Mouse (Mus musculus) embryonic facial prominence, embryonic 11.5 days (tissue): Measurements from ENCODE around the gene Lin7b. TPM values are rescaled to one million over a fixed set of nuclear protein-coding genes. Genes with fewer than 3 reads are reported as not detected.
A peak's percentile ranks its signal among the peaks of the same experiment; 100 is the strongest.

Experiments used
- ATAC-seq: fragments of 200-750 bp; cut with Nextera tagmentation; replicated peaks from 2 replicates; pipeline ENCODE4 v1.8.0; 2017; ENCODE audit warnings: low read depth; ENCODE audit not compliant: insufficient number of reproducible peaks, low FRiP score, low TSS enrichment
- DNase-seq: peaks from one replicate; pipeline ENCODE4 v3.0.0-alpha.2; 2015; ENCODE audit warnings: low spot score
- H3K27ac ChIP-seq: fragments of 300-500 bp; sonication (generic); replicated peaks from 2 replicates; pipeline ENCODE4 v1.5.1; 2014; ENCODE audit warnings: mild to moderate bottlenecking, low read depth, low read length, control low read depth
- H3K27me3 ChIP-seq: fragments of 300-500 bp; sonication (generic); 2 replicates; pipeline ENCODE4 v1.6.1; 2014; ENCODE audit warnings: mild to moderate bottlenecking, low read length, moderate library complexity, mixed read lengths; ENCODE audit not compliant: control insufficient read depth, insufficient read depth
- H3K36me3 ChIP-seq: fragments of 300-500 bp; sonication (generic); replicated peaks from 2 replicates; pipeline ENCODE4 v1.6.1; 2014; ENCODE audit warnings: low read depth, mild to moderate bottlenecking, low read length, moderate library complexity, mixed read lengths; ENCODE audit not compliant: control insufficient read depth, insufficient read depth
- H3K4me1 ChIP-seq: fragments of 300-500 bp; sonication (generic); 2 replicates; pipeline ENCODE4 v1.6.1; 2014; ENCODE audit warnings: low read length, mixed read lengths; ENCODE audit not compliant: control insufficient read depth, insufficient read depth
- H3K4me2 ChIP-seq: fragments of 300-500 bp; sonication (generic); 2 replicates; pipeline ENCODE4 v1.6.1; 2014; ENCODE audit warnings: low read depth, mild to moderate bottlenecking, control low read depth, low read length, moderate library complexity
- H3K4me3 ChIP-seq: fragments of 300-500 bp; sonication (generic); 2 replicates; pipeline ENCODE4 v1.5.1; 2014; ENCODE audit warnings: low read depth, low read length, control low read depth
- H3K9ac ChIP-seq: fragments of 300-500 bp; sonication (generic); replicated peaks from 2 replicates; pipeline ENCODE4 v1.6.1; 2014; ENCODE audit warnings: mild to moderate bottlenecking, control low read depth, low read length
- H3K9me3 ChIP-seq: fragments of 300-500 bp; sonication (generic); replicated peaks from 2 replicates; pipeline ENCODE4 v1.6.1; 2016; ENCODE audit warnings: mild to moderate bottlenecking, low read length, inconsistent platforms, mixed read lengths; ENCODE audit not compliant: control insufficient read depth
- WGBS: fragments of 180-500 bp; shearing (Covaris S2); extraction: QIAGEN DNeasy Blood & Tissue Kit; methylation state at CpG from one replicate; pipeline ENCODE4 v1.1.7; 2014; 5-methylcytosine and 5-hydroxymethylcytosine counted together
- polyA plus RNA-seq: library from polyadenylated mRNA; unstranded; fragments of >200 nt; fragmentation: Nextera tagmentation; extraction: Ambion mirVana; gene quantifications from 2 replicates; pipeline ENCODE4 v1.2.1, GENCODE M21; 2014

Lin7b gene
- polyA plus RNA-seq, 1 experiment from 2014 or later: 0.77 TPM

DNA sequence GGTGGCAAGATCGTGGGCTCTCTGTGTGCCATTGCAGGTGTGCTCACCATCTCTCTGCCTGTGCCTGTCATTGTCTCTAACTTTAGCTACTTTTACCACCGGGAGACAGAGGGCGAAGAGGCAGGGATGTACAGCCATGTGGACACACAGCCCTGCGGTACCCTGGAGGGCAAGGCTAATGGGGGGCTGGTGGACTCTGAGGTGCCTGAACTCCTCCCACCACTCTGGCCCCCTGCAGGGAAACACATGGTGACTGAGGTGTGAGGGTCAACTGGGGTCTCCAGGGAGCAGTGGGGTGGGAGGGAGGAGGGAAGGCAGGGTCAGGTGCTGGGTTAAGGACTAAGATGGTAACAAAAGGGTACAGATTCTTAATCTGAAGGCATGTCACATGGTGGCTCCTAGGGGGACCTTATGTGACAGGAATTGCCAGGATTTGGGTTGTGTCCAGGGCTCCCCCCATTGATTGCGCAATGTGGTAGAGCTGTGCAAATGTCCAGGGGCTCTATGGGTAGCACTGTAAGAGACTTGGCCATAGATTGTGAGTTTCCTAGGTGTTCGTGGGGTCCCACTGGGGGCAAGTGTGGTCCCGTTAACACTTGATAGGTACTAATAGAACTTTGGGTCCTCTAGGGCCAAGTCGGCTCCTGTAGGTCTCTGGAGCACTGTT lies 39.2 kb upstream of the Lin7b start:
- H3K4me3 ChIP-seq: no peak overlapping the region
- ATAC-seq: no peak
- DNase-seq: no peak
- WGBS: 84% methylated on average over 8 of the region's 8 CpGs
- H3K4me2 ChIP-seq: no peak overlapping the region
- peaks cover 3% of the 10 kb centered on the region for H3K4me1 ChIP-seq
- H3K27me3 ChIP-seq: peaks cover 68% of the 10 kb centered on the region
- no peak overlapping the region for H3K27ac ChIP-seq
- H3K9me3 ChIP-seq: no peaks in the 10 kb centered on the region
- no peaks in the 10 kb centered on the region for H3K36me3 ChIP-seq
- H3K9ac ChIP-seq: no peak overlapping the region

DNA sequence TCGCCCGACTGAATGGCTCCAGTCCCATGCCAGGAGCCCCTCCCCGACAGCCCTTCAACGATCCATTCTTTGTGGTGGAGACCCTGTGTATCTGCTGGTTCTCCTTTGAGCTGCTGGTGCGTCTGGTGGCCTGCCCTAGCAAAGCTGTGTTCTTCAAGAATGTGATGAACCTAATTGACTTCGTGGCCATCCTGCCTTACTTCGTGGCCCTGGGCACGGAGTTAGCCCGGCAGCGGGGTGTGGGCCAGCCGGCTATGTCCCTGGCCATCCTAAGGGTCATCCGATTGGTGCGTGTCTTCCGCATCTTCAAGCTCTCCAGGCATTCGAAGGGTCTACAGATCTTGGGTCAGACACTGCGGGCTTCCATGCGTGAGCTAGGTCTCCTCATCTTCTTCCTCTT lies 38.6 kb upstream of the Lin7b start:
- no peak for ATAC-seq
- no peak overlapping the region for H3K9ac ChIP-seq
- no peaks in the 10 kb centered on the region for H3K9me3 ChIP-seq
- DNase-seq: no peak
- H3K27me3 ChIP-seq: peaks cover 61% of the 10 kb centered on the region
- H3K4me3 ChIP-seq: no peak overlapping the region
- peaks cover 3% of the 10 kb centered on the region for H3K4me1 ChIP-seq
- WGBS: 90% methylated on average over 17 of the region's 17 CpGs
- no peak overlapping the region for H3K27ac ChIP-seq
- H3K4me2 ChIP-seq: no peak overlapping the region
- H3K36me3 ChIP-seq: no peaks in the 10 kb centered on the region

DNA sequence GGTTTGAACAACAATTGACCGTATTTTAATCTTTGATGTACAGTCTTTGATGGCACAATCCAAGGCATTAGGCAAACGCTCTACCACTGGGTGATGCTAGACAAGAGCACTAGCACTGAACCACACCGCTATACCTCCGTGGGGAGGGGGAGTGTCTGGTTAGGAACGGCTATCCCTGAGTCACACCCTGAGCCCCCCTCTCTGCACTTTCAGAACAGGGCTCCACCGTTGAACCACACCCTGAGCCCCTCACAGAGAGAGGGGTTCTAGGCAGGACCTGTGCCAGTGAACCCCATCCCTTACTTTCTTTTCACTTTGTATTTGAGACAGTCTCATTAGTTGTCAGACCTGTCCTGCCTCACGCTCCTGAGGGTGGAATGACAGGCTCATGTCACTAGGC lies 38.0 kb upstream of the Lin7b start:
- ATAC-seq (no peak), DNase-seq (no peak)
- H3K4me3 ChIP-seq: no peak overlapping the region
- no peaks in the 10 kb centered on the region for H3K36me3 ChIP-seq
- H3K9me3 ChIP-seq: no peaks in the 10 kb centered on the region
- H3K27ac ChIP-seq: no peak overlapping the region
- H3K9ac ChIP-seq: no peak overlapping the region
- H3K4me2 ChIP-seq: no peak overlapping the region
- 69% methylated on average over 7 of the region's 7 CpGs for WGBS
- H3K4me1 ChIP-seq: peaks cover 3% of the 10 kb centered on the region
- peaks cover 55% of the 10 kb centered on the region for H3K27me3 ChIP-seq

DNA sequence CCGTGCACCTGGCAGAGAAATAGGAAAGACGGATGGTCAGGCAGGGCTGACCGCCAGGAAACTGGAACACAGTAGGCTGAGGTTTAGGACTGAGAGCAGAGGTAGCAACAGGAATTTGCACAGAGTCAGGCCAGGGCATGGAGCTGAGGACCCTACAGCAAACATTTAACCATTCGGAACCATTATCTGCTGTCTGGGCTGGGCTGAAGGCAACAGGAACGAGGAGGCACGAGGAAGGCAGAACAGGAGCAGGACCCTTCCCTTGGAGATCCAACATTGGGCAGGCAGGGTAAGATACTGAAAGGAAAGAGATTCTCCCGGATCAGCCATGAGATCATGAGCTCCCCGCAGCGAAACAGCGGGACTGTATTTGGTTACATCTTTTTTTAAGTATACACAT lies 37.5 kb upstream of the Lin7b start:
- WGBS: 85% methylated on average over 10 of the region's 10 CpGs
- no peak for DNase-seq
- Histone ChIP-seq H3K27ac (no peak overlapping the region), H3K4me3 (no peak overlapping the region), H3K27me3 (peaks cover 50% of the 10 kb centered on the region), H3K36me3 (no peaks in the 10 kb centered on the region), H3K4me1 (peaks cover 3% of the 10 kb centered on the region), H3K9me3 (no peaks in the 10 kb centered on the region), H3K9ac (no peak overlapping the region), H3K4me2 (no peak overlapping the region)
- no peak for ATAC-seq

DNA sequence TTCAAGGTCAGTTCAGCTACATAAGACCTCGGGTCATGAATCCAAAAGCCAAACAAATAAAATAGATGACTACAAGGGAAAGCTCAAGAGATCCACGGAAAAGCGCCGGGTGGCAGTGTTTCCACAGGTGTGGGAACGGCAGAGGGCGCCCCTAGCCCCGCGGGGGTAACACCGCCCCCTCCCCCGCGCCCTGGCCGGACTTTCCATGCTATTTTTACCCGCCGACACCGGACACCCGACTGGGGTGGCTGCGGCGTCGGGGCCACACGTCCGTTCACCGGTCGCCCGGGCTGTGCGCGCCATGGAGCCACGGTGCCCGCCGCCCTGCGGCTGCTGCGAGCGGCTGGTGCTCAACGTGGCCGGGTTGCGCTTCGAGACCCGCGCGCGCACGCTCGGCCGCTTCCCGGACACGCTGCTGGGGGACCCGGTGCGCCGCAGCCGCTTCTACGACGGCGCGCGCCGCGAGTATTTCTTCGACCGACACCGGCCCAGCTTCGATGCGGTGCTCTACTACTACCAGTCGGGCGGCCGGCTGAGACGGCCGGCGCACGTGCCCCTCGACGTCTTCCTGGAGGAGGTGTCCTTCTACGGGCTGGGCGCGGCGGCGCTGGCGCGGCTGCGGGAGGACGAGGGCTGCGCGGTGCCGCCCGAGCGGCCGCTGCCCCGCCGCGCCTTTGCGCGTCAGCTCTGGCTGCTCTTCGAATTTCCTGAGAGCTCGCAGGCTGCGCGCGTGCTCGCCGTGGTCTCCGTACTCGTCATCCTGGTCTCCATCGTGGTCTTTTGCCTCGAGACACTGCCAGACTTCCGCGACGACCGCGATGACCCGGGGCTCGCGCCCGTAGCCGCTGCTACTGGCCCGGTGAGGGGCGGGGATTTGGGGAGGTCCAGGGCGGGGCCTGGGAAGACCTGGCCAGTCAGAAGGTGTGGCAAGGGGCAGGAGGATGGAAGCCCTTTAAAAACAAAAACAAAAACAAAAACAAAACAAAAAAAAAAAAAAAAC lies 36.1 kb upstream of the Lin7b start:
- peak overlapping the region; percentile 33 for H3K9ac ChIP-seq
- under 1% methylated on average over 111 of the region's 114 CpGs for WGBS
- no peaks in the 10 kb centered on the region for H3K36me3 ChIP-seq
- H3K4me2 ChIP-seq: peak overlapping the region; percentile 50
- no peaks in the 10 kb centered on the region for H3K9me3 ChIP-seq
- no peak for DNase-seq
- no peak for ATAC-seq
- H3K27ac ChIP-seq: no peak overlapping the region
- peaks cover 46% of the 10 kb centered on the region for H3K27me3 ChIP-seq
- H3K4me1 ChIP-seq: peaks cover 3% of the 10 kb centered on the region
- H3K4me3 ChIP-seq: peak overlapping the region; percentile 33

DNA sequence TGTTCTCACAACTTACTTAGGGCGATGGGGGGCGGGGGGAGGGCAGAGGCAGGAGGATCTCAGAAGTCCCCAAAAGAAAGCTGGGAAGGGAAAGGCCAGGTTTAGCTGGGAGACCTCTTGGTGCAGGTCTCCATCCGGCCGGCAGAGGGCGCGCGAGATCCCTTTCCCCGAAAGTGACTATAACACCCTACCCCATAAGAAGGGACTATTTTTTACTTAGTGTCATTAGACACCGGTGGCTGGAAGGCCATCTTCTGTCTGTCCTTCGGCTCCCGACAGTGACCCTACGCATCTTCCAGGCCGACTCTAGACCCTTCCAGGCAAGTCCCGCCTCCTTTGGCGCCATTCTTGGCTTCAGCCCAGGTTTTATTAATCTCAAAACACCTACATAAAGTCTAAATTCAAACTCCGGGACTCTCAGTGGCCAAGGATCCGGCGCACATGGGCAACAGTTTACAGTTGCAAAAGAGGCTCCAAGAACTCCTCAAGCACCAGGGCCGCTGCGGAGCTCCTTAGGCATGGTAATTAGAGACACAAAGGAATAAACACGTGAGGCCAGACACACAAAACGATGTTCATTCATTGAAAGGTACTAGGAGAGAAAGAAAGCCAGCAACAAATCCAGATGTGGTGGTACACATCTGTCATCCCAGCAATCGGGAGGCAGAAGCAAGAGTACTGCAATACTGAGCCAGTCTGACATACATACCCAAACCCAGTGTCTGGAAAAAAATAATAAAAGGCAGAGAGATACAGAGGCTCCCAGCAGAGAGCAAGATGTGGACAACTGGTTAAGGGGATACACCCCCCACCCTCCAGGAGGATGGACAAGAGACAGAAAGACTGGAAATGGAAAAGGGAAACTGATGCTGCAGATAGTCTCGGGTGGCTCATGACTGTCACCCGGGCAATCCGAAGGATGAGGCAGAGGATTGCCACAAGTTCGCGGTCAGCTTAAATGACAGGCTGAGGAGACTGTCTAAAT lies 35.0 kb upstream of the Lin7b start, which contains the start of gene Kcna7:
TSS of gene Kcna7 (plus strand) at position 563 of the 985 bp plus-strand sequence.
- Histone ChIP-seq H3K36me3 (no peaks in the 10 kb centered on the region), H3K4me2 (peak within 1 kb of the TSS; percentile 50), H3K4me1 (peaks cover 3% of the 10 kb centered on the region), H3K27me3 (peaks cover 39% of the 10 kb centered on the region), H3K27ac (no peak within 1 kb of the TSS), H3K9me3 (no peaks in the 10 kb centered on the region), H3K9ac (peak within 1 kb of the TSS; percentile 33), H3K4me3 (peak within 1 kb of the TSS; percentile 33)
- WGBS: 12% methylated on average over 28 of the region's 28 CpGs
- DNase-seq (peak; percentile 64), ATAC-seq (no peak)

DNA sequence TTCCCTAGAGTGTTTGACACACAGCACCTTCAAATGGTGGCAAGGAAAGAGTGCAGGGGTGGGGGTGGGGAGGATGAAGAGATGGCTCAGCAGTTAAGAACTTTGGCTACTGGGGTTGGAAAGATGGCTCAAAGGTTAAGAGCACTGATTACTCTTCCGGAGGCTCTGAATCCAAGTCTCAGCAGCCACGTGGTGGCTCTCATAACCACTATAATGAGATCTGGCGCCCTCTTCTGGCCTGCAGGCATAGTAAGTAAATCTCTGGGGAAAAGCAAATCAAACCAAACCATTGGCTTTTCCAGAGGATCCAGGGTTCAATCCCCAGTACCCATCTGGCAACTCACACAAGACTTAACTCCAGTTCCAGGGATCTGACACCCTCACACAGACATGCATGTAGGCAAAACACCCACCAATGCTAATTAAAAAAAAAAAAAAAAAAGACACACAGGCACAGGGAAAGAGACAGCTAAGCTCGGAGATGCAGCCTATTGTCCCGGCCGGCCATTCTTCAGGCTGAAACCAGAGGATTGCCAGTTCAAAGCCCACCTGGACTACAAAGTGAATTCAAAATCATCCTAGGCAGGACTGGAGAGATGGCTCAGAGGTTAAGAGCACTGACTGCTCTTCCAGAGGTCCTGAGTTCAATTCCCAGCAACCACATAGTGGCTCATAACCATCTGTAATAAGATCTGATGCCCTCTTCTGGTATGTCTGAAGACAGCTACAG lies 33.3 kb upstream of the Lin7b start:
- Histone ChIP-seq H3K4me2 (no peak overlapping the region), H3K4me1 (peaks cover 3% of the 10 kb centered on the region), H3K27ac (no peak overlapping the region), H3K36me3 (no peaks in the 10 kb centered on the region), H3K9me3 (no peaks in the 10 kb centered on the region), H3K27me3 (peaks cover 36% of the 10 kb centered on the region), H3K9ac (no peak overlapping the region), H3K4me3 (no peak overlapping the region)
- WGBS: 45% methylated on average over 6 of the region's 6 CpGs
- DNase-seq (peak; percentile 78), ATAC-seq (no peak)
